8 mouse cellular contexts compared by ENCODE assay signal in genomic region chr7:127775837-127776236, GRCm38 (mm10). TPM values are rescaled to one million over a fixed set of nuclear protein-coding genes. Genes with fewer than 3 reads are reported as not detected.
DNase-seq lines count a peak whose midpoint lies in the region; ATAC-seq and TF ChIP-seq lines count a peak whose summit lies in the region.
"Not testable (repeated sequence)": the region's sequence is repeated elsewhere in the genome, so short reads cannot be mapped to it uniquely, and the experiment has no call there.

No protein-coding gene starts in this region.

- not testable (repeated sequence) for ATAC-seq in G1E (ENCODE audit: extremely low read depth, insufficient number of reproducible peaks, low FRiP score, poor library complexity, severe bottlenecking); embryonic facial prominence, embryonic 15.5 days (ENCODE audit: insufficient number of reproducible peaks, low FRiP score, low TSS enrichment, low read depth); hindbrain, embryonic 15.5 days (ENCODE audit: low FRiP score, low read depth); liver, embryonic 16.5 days (ENCODE audit: low read depth); midbrain, embryonic 14.5 days (ENCODE audit: low FRiP score, low TSS enrichment); stomach, embryonic 15.5 days (ENCODE audit: insufficient read depth, low FRiP score, low read depth)

- TF ChIP-seq CTCF in G1E (IDR thresholded peaks at IDR 0.05; ENCODE audit: low read depth, low read length); left cerebral cortex, adult 2 months (IDR thresholded peaks at IDR 0.05): not testable (repeated sequence)

- H3K27me3 ChIP-seq in G1E (ENCODE audit: insufficient read depth, low read length); embryonic facial prominence, embryonic 15.5 days; heart, embryonic 10.5 days (ENCODE audit: insufficient read depth, poor library complexity, severe bottlenecking); hindbrain, embryonic 15.5 days; liver, embryonic 16.5 days (ENCODE audit: control insufficient read depth, insufficient read depth, low read depth, low read length); midbrain, embryonic 14.5 days (ENCODE audit: control insufficient read depth, insufficient read depth, low read length); stomach, embryonic 15.5 days (replicated peaks): not testable (repeated sequence)

- intact Hi-C loops in left cerebral cortex, adult 2 months (cut with DNase I), result loop anchor here (2.0 to 5.0 kb wide), 2 partner anchors 65 to 191 kb away; partner anchors contain the start of gene Fus

- not testable (repeated sequence) for H3K9me3 ChIP-seq in G1E (replicated peaks); embryonic facial prominence, embryonic 15.5 days (replicated peaks); heart, embryonic 10.5 days; hindbrain, embryonic 15.5 days; liver, embryonic 16.5 days (replicated peaks; ENCODE audit: control insufficient read depth, low read length); midbrain, embryonic 14.5 days (ENCODE audit: control insufficient read depth, low read length); stomach, embryonic 15.5 days

- peak overlapping the region; percentile 79 for H3K4me2 ChIP-seq in embryonic facial prominence, embryonic 15.5 days (replicated peaks)
- peak overlapping the region; percentile 69 for H3K4me2 ChIP-seq in hindbrain, embryonic 15.5 days
- peak overlapping the region; percentile 84 for H3K4me2 ChIP-seq in liver, embryonic 16.5 days (ENCODE audit: low read depth, low read length)
- H3K4me2 ChIP-seq in midbrain, embryonic 14.5 days (ENCODE audit: low read length), result peak overlapping the region; percentile 66
- H3K4me2 ChIP-seq in stomach, embryonic 15.5 days, result peak overlapping the region; percentile 65

- WGBS in embryonic facial prominence, embryonic 15.5 days, result 69% methylated on average over 7 of the region's 7 CpGs
- WGBS in heart, embryonic 10.5 days, result 71% methylated on average over 7 of the region's 7 CpGs
- 78% methylated on average over 7 of the region's 7 CpGs for WGBS in hindbrain, embryonic 15.5 days
- WGBS in liver, embryonic 16.5 days (ENCODE audit: insufficient replicate concordance), result 71% methylated on average over 7 of the region's 7 CpGs
- WGBS in midbrain, embryonic 14.5 days, result 69% methylated on average over 7 of the region's 7 CpGs
- 67% methylated on average over 7 of the region's 7 CpGs for WGBS in stomach, embryonic 15.5 days

- H3K36me3 ChIP-seq in G1E (replicated peaks), result peaks cover 69% of the 10 kb centered on the region
- peaks cover 19% of the 10 kb centered on the region for H3K36me3 ChIP-seq in embryonic facial prominence, embryonic 15.5 days
- peaks cover 24% of the 10 kb centered on the region for H3K36me3 ChIP-seq in heart, embryonic 10.5 days
- H3K36me3 ChIP-seq in hindbrain, embryonic 15.5 days, result peaks cover 23% of the 10 kb centered on the region
- not testable (repeated sequence) for H3K36me3 ChIP-seq in liver, embryonic 16.5 days (ENCODE audit: control insufficient read depth, insufficient read depth)
- H3K36me3 ChIP-seq in midbrain, embryonic 14.5 days (ENCODE audit: control insufficient read depth, insufficient read depth, low read length), result peaks cover 19% of the 10 kb centered on the region
- H3K36me3 ChIP-seq in stomach, embryonic 15.5 days, result peaks cover 11% of the 10 kb centered on the region

- peak overlapping the region; percentile 83; the same call in 1 of the 2 replicates for H3K9ac ChIP-seq in embryonic facial prominence, embryonic 15.5 days
- H3K9ac ChIP-seq in hindbrain, embryonic 15.5 days, result peak overlapping the region; percentile 91
- H3K9ac ChIP-seq in liver, embryonic 16.5 days (ENCODE audit: low read depth, low read length), result peak overlapping the region; percentile 88
- H3K9ac ChIP-seq in midbrain, embryonic 14.5 days (replicated peaks; ENCODE audit: low read length), result peak overlapping the region; percentile 91; the same call in 1 of the 2 replicates
- H3K9ac ChIP-seq in stomach, embryonic 15.5 days, result 0 out of 2 replicates have a peak overlapping the region, but pooled peaks have one; percentile 84

- DNase-seq in G1E (ENCODE audit: low spot score); heart, embryonic 10.5 days (ENCODE audit: low spot score); left cerebral cortex, adult 2 months (ENCODE audit: extremely low spot score in 1 of 2, low spot score in 2 of 2); midbrain, embryonic 14.5 days: not testable (repeated sequence)

- peak overlapping the region; percentile 82 for H3K4me3 ChIP-seq in G1E (ENCODE audit: low read depth, low read length)
- peak overlapping the region; percentile 87 for H3K4me3 ChIP-seq in embryonic facial prominence, embryonic 15.5 days (replicated peaks)
- H3K4me3 ChIP-seq in heart, embryonic 10.5 days, result peak overlapping the region; percentile 96
- H3K4me3 ChIP-seq in hindbrain, embryonic 15.5 days, result peak overlapping the region; percentile 92
- H3K4me3 ChIP-seq in left cerebral cortex, adult 2 months, result peak overlapping the region; percentile 86
- peak overlapping the region; percentile 83 for H3K4me3 ChIP-seq in liver, embryonic 16.5 days (ENCODE audit: low read depth, low read length)
- H3K4me3 ChIP-seq in midbrain, embryonic 14.5 days (replicated peaks; ENCODE audit: low read depth, low read length), result peak overlapping the region; percentile 89
- peak overlapping the region; percentile 94 for H3K4me3 ChIP-seq in stomach, embryonic 15.5 days (replicated peaks)

- peak overlapping the region; percentile 99; the same call in 1 of the 2 replicates for H3K27ac ChIP-seq in embryonic facial prominence, embryonic 15.5 days (replicated peaks)
- H3K27ac ChIP-seq in heart, embryonic 10.5 days, result peak overlapping the region; percentile 99
- peak overlapping the region; percentile 96 for H3K27ac ChIP-seq in hindbrain, embryonic 15.5 days (replicated peaks)
- H3K27ac ChIP-seq in left cerebral cortex, adult 2 months, result peak overlapping the region; percentile 100
- not testable (repeated sequence) for H3K27ac ChIP-seq in liver, embryonic 16.5 days (ENCODE audit: low read length)
- peak overlapping the region; percentile 95 for H3K27ac ChIP-seq in midbrain, embryonic 14.5 days (replicated peaks; ENCODE audit: low read depth, low read length)
- peak overlapping the region; percentile 99 for H3K27ac ChIP-seq in stomach, embryonic 15.5 days

- H3K4me1 ChIP-seq in G1E (ENCODE audit: insufficient read depth, low read depth, low read length), result peaks cover 77% of the 10 kb centered on the region
- peaks cover 32% of the 10 kb centered on the region for H3K4me1 ChIP-seq in embryonic facial prominence, embryonic 15.5 days
- H3K4me1 ChIP-seq in heart, embryonic 10.5 days, result peaks cover 20% of the 10 kb centered on the region
- H3K4me1 ChIP-seq in hindbrain, embryonic 15.5 days (replicated peaks), result peaks cover 24% of the 10 kb centered on the region
- H3K4me1 ChIP-seq in liver, embryonic 16.5 days (ENCODE audit: control insufficient read depth, low read depth, low read length), result peaks cover 36% of the 10 kb centered on the region
- not testable (repeated sequence) for H3K4me1 ChIP-seq in midbrain, embryonic 14.5 days (ENCODE audit: control insufficient read depth, insufficient read depth, low read length)
- H3K4me1 ChIP-seq in stomach, embryonic 15.5 days, result peaks cover 22% of the 10 kb centered on the region

RNA-seq across cellular contexts. Expression of gene Setd1a, which starts 0.6 kb away (rescaled TPM):
- total RNA-seq in G1E (2014; fragmentation: Nextera tagmentation) (104 and 115 TPM in 2 replicates), G1E (2017) (9.1 and 10.0 TPM in 2 replicates)
- polyA plus RNA-seq in G1E (2012), result 103 and 118 TPM in 2 replicates
- polyA plus RNA-seq in embryonic facial prominence, embryonic 15.5 days (2015; fragmentation: Nextera tagmentation; extraction: Ambion mirVana), result 26.3 and 27.0 TPM in 2 replicates
- 13.2 and 23.7 TPM in 2 replicates for polyA plus RNA-seq in heart, embryonic 10.5 days (2016; fragmentation: Nextera tagmentation; extraction: Ambion mirVana)
- polyA plus RNA-seq in hindbrain, embryonic 15.5 days (2015; fragmentation: Nextera tagmentation; extraction: Ambion mirVana), result 20.0 and 20.1 TPM in 2 replicates
- 10 to 100 TPM; 48.8 to 55.2 TPM for total RNA-seq in left cerebral cortex, adult 2 months (2021)
- 7.5 and 7.9 TPM in 2 replicates for polyA plus RNA-seq in liver, embryonic 16.5 days (2015; fragmentation: Nextera tagmentation; extraction: Ambion mirVana)
- 24.0 and 27.3 TPM in 2 replicates for polyA plus RNA-seq in midbrain, embryonic 14.5 days (2014; fragmentation: Nextera tagmentation; extraction: Ambion mirVana)
- 21.1 and 25.0 TPM in 2 replicates for polyA plus RNA-seq in stomach, embryonic 15.5 days (2015; fragmentation: Nextera tagmentation; extraction: Ambion mirVana)

RNA-seq across cellular contexts. Expression of gene Orai3, which starts 6.2 kb away (rescaled TPM):
- total RNA-seq in G1E (2014; fragmentation: Nextera tagmentation) (27.4 and 27.7 TPM in 2 replicates), G1E (2017) (47.1 and 53.8 TPM in 2 replicates)
- 30.2 and 43.1 TPM in 2 replicates for polyA plus RNA-seq in G1E (2012)
- 27.6 and 28.1 TPM in 2 replicates for polyA plus RNA-seq in embryonic facial prominence, embryonic 15.5 days (2015; fragmentation: Nextera tagmentation; extraction: Ambion mirVana)
- polyA plus RNA-seq in heart, embryonic 10.5 days (2016; fragmentation: Nextera tagmentation; extraction: Ambion mirVana), result 12.9 and 19.8 TPM in 2 replicates
- polyA plus RNA-seq in hindbrain, embryonic 15.5 days (2015; fragmentation: Nextera tagmentation; extraction: Ambion mirVana), result 9.2 and 10.4 TPM in 2 replicates
- 10 to 100 TPM; 19.8 to 21.8 TPM for total RNA-seq in left cerebral cortex, adult 2 months (2021)
- polyA plus RNA-seq in liver, embryonic 16.5 days (2015; fragmentation: Nextera tagmentation; extraction: Ambion mirVana), result 11.2 and 12.9 TPM in 2 replicates
- polyA plus RNA-seq in midbrain, embryonic 14.5 days (2014; fragmentation: Nextera tagmentation; extraction: Ambion mirVana), result 2.9 and 3.4 TPM in 2 replicates
- 29.2 and 29.6 TPM in 2 replicates for polyA plus RNA-seq in stomach, embryonic 15.5 days (2015; fragmentation: Nextera tagmentation; extraction: Ambion mirVana)

RNA-seq across cellular contexts. Expression of gene Gm49388, which starts 9.6 kb away (rescaled TPM):
- total RNA-seq in G1E (2014; fragmentation: Nextera tagmentation) (4.7 and 8.4 TPM in 2 replicates), G1E (2017) (0.23 TPM in 1 of 2 replicates, not detected in the other)
- 0.12 and 1.1 TPM in 2 replicates for polyA plus RNA-seq in G1E (2012)
- not detected in 2 replicates for polyA plus RNA-seq in embryonic facial prominence, embryonic 15.5 days (2015; fragmentation: Nextera tagmentation; extraction: Ambion mirVana)
- not detected in 2 replicates for polyA plus RNA-seq in heart, embryonic 10.5 days (2016; fragmentation: Nextera tagmentation; extraction: Ambion mirVana)
- not detected in 2 replicates for polyA plus RNA-seq in hindbrain, embryonic 15.5 days (2015; fragmentation: Nextera tagmentation; extraction: Ambion mirVana)
- total RNA-seq in left cerebral cortex, adult 2 months (2021), result 1 to 10 TPM; 4.2 to 4.3 TPM
- not detected in 2 replicates for polyA plus RNA-seq in liver, embryonic 16.5 days (2015; fragmentation: Nextera tagmentation; extraction: Ambion mirVana)
- not detected in 2 replicates for polyA plus RNA-seq in midbrain, embryonic 14.5 days (2014; fragmentation: Nextera tagmentation; extraction: Ambion mirVana)
- not detected in 2 replicates for polyA plus RNA-seq in stomach, embryonic 15.5 days (2015; fragmentation: Nextera tagmentation; extraction: Ambion mirVana)

RNA-seq across cellular contexts. Expression of gene Hsd3b7, which starts 24.6 kb away (rescaled TPM):
- total RNA-seq in G1E (2014; fragmentation: Nextera tagmentation), result 11.2 and 17.2 TPM in 2 replicates
- total RNA-seq in G1E (2017), result 42.3 and 52.1 TPM in 2 replicates
- 10.6 and 19.7 TPM in 2 replicates for polyA plus RNA-seq in G1E (2012)
- polyA plus RNA-seq in embryonic facial prominence, embryonic 15.5 days (2015; fragmentation: Nextera tagmentation; extraction: Ambion mirVana), result 24.8 and 25.2 TPM in 2 replicates
- 14.9 and 17.1 TPM in 2 replicates for polyA plus RNA-seq in heart, embryonic 10.5 days (2016; fragmentation: Nextera tagmentation; extraction: Ambion mirVana)
- 9.7 and 10.5 TPM in 2 replicates for polyA plus RNA-seq in hindbrain, embryonic 15.5 days (2015; fragmentation: Nextera tagmentation; extraction: Ambion mirVana)
- total RNA-seq in left cerebral cortex, adult 2 months (2021), result 1 to 10 TPM; 4.2 to 4.5 TPM
- polyA plus RNA-seq in liver, embryonic 16.5 days (2015; fragmentation: Nextera tagmentation; extraction: Ambion mirVana), result 72.9 and 80.3 TPM in 2 replicates
- polyA plus RNA-seq in midbrain, embryonic 14.5 days (2014; fragmentation: Nextera tagmentation; extraction: Ambion mirVana), result 6.0 and 7.1 TPM in 2 replicates
- polyA plus RNA-seq in stomach, embryonic 15.5 days (2015; fragmentation: Nextera tagmentation; extraction: Ambion mirVana), result 27.4 and 31.8 TPM in 2 replicates

RNA-seq across cellular contexts. Expression of gene Fbxl19, which starts 31.5 kb away (rescaled TPM):
- total RNA-seq in G1E (2014; fragmentation: Nextera tagmentation) (6.4 and 6.9 TPM in 2 replicates), G1E (2017) (15.1 and 18.8 TPM in 2 replicates)
- 54.4 and 58.5 TPM in 2 replicates for polyA plus RNA-seq in G1E (2012)
- 5.2 and 5.7 TPM in 2 replicates for polyA plus RNA-seq in embryonic facial prominence, embryonic 15.5 days (2015; fragmentation: Nextera tagmentation; extraction: Ambion mirVana)
- 3.4 and 4.8 TPM in 2 replicates for polyA plus RNA-seq in heart, embryonic 10.5 days (2016; fragmentation: Nextera tagmentation; extraction: Ambion mirVana)
- 10.0 and 10.5 TPM in 2 replicates for polyA plus RNA-seq in hindbrain, embryonic 15.5 days (2015; fragmentation: Nextera tagmentation; extraction: Ambion mirVana)
- total RNA-seq in left cerebral cortex, adult 2 months (2021), result 10 to 100 TPM; 72.4 to 81.5 TPM
- 1.9 and 2.0 TPM in 2 replicates for polyA plus RNA-seq in liver, embryonic 16.5 days (2015; fragmentation: Nextera tagmentation; extraction: Ambion mirVana)
- polyA plus RNA-seq in midbrain, embryonic 14.5 days (2014; fragmentation: Nextera tagmentation; extraction: Ambion mirVana), result 7.4 and 15.2 TPM in 2 replicates
- polyA plus RNA-seq in stomach, embryonic 15.5 days (2015; fragmentation: Nextera tagmentation; extraction: Ambion mirVana), result 3.8 and 4.8 TPM in 2 replicates
